Mouse (Mus musculus) megakaryocyte, embryonic 14.5 days (primary cell): Measurements from ENCODE around the gene Gal3st2c.
"Not testable (repeated sequence)": the region's sequence is repeated elsewhere in the genome, so short reads cannot be mapped to it uniquely, and the experiment has no call there.

ENCODE experiments used
- FLI1 ChIP-seq: IDR thresholded peaks from 2 replicates; pipeline ENCODE4 v1.6.1; 2012; ENCODE audit warnings: low read length, inconsistent platforms, mixed read lengths
- GATA1 ChIP-seq: IDR thresholded peaks from 3 replicates; pipeline ENCODE4 v1.6.1; 2012; ENCODE audit warnings: mixed read lengths, low read length, inconsistent platforms, borderline replicate concordance

DNA sequence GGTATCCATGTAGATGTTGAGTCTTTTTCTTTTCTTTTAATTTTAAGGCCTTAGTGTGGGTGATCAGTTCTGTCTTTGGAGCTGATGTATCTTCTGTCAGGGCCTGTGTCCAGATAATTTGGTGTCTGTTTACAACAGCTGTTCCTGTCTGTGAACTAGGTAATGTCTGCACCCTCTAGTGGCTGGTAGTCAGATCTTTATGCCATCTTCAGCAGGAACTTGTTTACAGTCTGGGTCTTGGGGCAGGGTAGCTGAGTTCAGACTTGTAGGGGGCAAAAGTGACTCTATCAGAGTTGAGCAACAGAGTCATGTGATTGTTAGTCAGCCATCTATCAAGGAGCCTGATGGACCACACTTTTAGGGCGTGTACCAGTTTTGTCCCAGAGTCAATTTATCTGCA lies 23.8 kb upstream of the Gal3st2c start:
- not testable (repeated sequence) for TF ChIP-seq GATA1, FLI1
